Mouse (Mus musculus) stomach, embryonic 14.5 days (tissue): ENCODE measurements around the gene Bnc1. TPM values are rescaled to one million over a fixed set of nuclear protein-coding genes. Genes with fewer than 3 reads are reported as not detected.

Experiments used
- ATAC-seq: fragments of 200-750 bp; cut with Nextera tagmentation; 2 replicates; pipeline ENCODE4 v1.8.0; 2017; ENCODE audit warnings: low read depth, moderate TSS enrichment; ENCODE audit not compliant: insufficient number of reproducible peaks, insufficient read depth, low FRiP score
- H3K27ac ChIP-seq: fragments of 300-500 bp; sonication (generic); 2 replicates; pipeline ENCODE4 v1.5.1; 2014; ENCODE audit warnings: mild to moderate bottlenecking, low read length, moderate library complexity, mixed read lengths
- H3K27me3 ChIP-seq: fragments of 300-500 bp; sonication (generic); 2 replicates; pipeline ENCODE4 v1.6.1; 2014; ENCODE audit warnings: low read length, control low read depth, mixed read lengths; ENCODE audit not compliant: control insufficient read depth, insufficient read depth
- H3K36me3 ChIP-seq: fragments of 300-500 bp; sonication (generic); 2 replicates; pipeline ENCODE4 v1.6.1; 2014; ENCODE audit warnings: mild to moderate bottlenecking, control low read depth, low read length, moderate library complexity, mixed read lengths; ENCODE audit not compliant: control insufficient read depth, insufficient read depth
- H3K4me1 ChIP-seq: fragments of 300-500 bp; sonication (generic); 2 replicates; pipeline ENCODE4 v1.6.1; 2014; ENCODE audit warnings: low read length, control low read depth, mixed read lengths; ENCODE audit not compliant: control insufficient read depth, insufficient read depth
- H3K4me2 ChIP-seq: fragments of 300-500 bp; sonication (generic); replicated peaks from 2 replicates; pipeline ENCODE4 v1.6.1; 2014; ENCODE audit warnings: low read depth, low read length, control low read depth
- H3K4me3 ChIP-seq: fragments of 300-500 bp; sonication (generic); 2 replicates; pipeline ENCODE4 v1.5.1; 2014; ENCODE audit warnings: low read depth, low read length, control low read depth
- H3K9ac ChIP-seq: fragments of 300-500 bp; sonication (generic); replicated peaks from 2 replicates; pipeline ENCODE4 v1.6.1; 2014; ENCODE audit warnings: low read depth, mild to moderate bottlenecking, control low read depth, low read length, moderate library complexity, mixed read lengths
- H3K9me3 ChIP-seq: fragments of 300-500 bp; sonication (generic); 2 replicates; pipeline ENCODE4 v1.6.1; 2016; ENCODE audit warnings: low read depth, low read length, control low read depth; ENCODE audit not compliant: control insufficient read depth
- WGBS: fragments of 180-500 bp; shearing (Covaris S2); extraction: QIAGEN DNeasy Blood & Tissue Kit; methylation state at CpG from one replicate; pipeline ENCODE4 v1.1.7; 2014; 5-methylcytosine and 5-hydroxymethylcytosine counted together
- polyA plus RNA-seq: library from polyadenylated mRNA; unstranded; fragments of >200 nt; fragmentation: Nextera tagmentation; extraction: Ambion mirVana; gene quantifications from 2 replicates; pipeline ENCODE4 v1.2.1, GENCODE M21; 2014

Gene Bnc1
- polyA plus RNA-seq, 1 experiment from 2014 or later = 5.9 TPM

DNA sequence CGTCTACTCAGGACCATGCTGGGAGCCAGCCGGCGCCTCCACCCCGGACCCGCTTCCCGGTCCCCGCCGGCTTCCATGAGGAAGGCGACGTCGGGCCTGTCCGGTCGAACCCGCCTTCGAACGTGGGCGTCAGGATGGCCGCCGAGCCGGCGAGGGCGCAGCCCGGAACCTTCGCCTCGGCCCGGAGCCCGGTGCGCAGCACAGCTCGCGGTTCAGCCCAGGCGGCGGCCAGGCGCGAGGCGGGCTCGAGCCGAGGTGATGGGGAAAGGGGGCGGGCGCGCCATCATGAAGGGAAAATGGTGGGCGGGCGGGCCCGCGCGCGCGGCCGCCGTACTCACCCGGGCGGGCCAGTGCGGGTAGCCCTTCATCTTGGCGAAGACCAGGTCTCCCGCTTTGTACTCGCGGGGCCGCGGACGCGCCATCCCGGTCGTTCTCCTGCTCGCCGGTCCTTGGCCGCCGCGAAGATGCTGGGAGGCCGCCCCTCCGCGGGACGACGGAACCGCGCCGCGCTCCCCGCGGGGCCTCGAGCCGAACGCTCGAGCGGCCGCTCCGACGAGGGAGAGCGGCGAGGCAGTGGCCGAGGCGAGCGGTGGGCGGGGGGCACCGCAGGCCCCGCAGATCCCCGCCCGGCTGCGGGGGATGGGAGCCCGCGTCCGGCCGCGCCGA, 58.4 kb downstream of the Bnc1 start:
- ATAC-seq = peak; percentile 69
- Histone ChIP-seq H3K36me3 (no peaks in the 10 kb centered on the region), H3K4me1 (peaks cover 8% of the 10 kb centered on the region; the same call in 1 of the 2 replicates), H3K27me3 (no peaks in the 10 kb centered on the region), H3K9me3 (no peaks in the 10 kb centered on the region), H3K4me3 (peak overlapping the region; percentile 63), H3K4me2 (peak overlapping the region; percentile 77), H3K27ac (peak overlapping the region; percentile 86), H3K9ac (peak overlapping the region; percentile 63)
- under 1% methylated on average over 88 of the region's 103 CpGs for WGBS

DNA sequence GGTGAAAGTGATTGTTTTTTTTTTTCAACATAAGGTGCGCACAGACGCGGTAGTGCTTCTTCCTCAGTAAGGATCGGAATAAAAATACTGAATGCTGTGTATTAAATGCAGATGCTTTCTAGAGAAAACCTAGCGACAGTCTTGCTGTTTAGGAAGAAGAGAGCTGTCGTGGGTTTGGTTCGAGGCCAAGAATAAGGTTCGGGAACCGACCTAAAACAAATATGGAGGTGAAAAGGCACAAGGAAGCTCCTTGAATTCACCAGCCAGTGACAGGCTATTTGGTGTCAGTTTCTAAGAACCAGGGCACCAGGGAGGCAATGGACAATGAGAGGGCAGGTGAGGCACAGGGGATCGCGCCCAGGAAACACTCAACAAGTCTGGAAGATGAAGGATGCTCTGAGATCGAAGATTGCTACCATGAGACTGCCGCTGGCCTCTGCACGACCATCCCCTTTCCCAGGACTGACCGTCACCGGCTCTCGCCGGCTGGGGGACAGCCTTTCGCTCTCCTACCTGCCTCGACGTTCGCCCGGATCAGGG, 59.0 kb downstream of the Bnc1 start:
- Histone ChIP-seq H3K4me3 (peak overlapping the region; percentile 63), H3K27me3 (no peaks in the 10 kb centered on the region), H3K9ac (peak overlapping the region; percentile 63), H3K9me3 (no peaks in the 10 kb centered on the region), H3K4me1 (peaks cover 8% of the 10 kb centered on the region; the same call in 1 of the 2 replicates), H3K4me2 (peak overlapping the region; percentile 77), H3K36me3 (no peaks in the 10 kb centered on the region), H3K27ac (peak overlapping the region; percentile 86; the same call in 1 of the 2 replicates)
- ATAC-seq = peak; percentile 43; the same call in 1 of the 2 replicates
- 5% methylated on average over 23 of the region's 23 CpGs for WGBS

DNA sequence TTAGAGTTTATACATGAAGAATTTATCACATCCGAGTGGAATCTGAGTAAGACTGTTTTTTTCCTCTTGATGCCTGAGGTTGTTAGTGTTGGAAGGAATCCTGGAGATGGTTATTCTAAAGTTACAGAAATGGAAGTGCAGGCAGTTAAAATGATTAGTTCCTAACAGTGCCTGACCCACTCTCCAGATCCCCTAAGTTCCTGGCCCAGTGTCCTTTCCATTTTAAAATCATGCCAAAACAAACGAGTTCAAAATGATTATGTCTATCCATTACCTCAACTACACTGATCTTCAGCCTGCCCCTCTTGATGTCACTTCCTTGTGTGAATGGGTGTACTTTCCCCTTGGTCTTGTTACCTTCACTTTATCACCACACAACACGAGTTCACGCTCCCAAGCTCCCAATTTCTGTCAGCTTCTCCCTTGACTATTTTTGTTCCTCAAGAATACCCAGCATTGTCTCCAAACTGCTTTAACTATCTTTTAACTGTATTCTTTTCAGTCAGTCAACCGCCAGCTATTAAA, 59.5 kb downstream of the Bnc1 start:
- H3K4me2 ChIP-seq = peak overlapping the region; percentile 77
- peaks cover 8% of the 10 kb centered on the region; the same call in 1 of the 2 replicates for H3K4me1 ChIP-seq
- H3K27ac ChIP-seq = peak overlapping the region; percentile 7; the same call in 1 of the 2 replicates
- peak overlapping the region; percentile 63 for H3K4me3 ChIP-seq
- H3K27me3 ChIP-seq = no peaks in the 10 kb centered on the region
- no peak for ATAC-seq
- 27% methylated on average over 5 of the region's 5 CpGs for WGBS
- H3K9me3 ChIP-seq = no peaks in the 10 kb centered on the region
- H3K9ac ChIP-seq = 0 out of 2 replicates have a peak overlapping the region, but pooled peaks have one; percentile 63
- H3K36me3 ChIP-seq = no peaks in the 10 kb centered on the region

DNA sequence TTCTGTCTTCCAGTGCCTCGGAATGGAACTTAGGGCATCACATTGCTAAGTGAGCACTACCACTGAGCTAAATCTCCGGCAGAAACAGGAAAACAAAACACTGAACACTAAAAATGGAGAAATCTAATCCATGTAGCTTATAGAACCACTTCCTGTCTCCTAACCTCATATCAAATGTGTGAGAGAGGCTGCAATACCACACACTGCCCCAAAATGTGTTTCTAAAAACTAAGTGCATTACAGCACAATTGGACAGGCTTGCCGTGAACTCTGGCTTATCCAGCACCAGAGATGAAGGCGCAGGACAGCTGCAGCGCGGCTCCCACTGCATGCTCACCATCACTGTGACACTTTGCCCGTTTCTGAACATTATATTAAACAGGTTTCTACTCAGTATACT, 63.1 kb downstream of the Bnc1 start:
- no peak overlapping the region for H3K4me2 ChIP-seq

DNA sequence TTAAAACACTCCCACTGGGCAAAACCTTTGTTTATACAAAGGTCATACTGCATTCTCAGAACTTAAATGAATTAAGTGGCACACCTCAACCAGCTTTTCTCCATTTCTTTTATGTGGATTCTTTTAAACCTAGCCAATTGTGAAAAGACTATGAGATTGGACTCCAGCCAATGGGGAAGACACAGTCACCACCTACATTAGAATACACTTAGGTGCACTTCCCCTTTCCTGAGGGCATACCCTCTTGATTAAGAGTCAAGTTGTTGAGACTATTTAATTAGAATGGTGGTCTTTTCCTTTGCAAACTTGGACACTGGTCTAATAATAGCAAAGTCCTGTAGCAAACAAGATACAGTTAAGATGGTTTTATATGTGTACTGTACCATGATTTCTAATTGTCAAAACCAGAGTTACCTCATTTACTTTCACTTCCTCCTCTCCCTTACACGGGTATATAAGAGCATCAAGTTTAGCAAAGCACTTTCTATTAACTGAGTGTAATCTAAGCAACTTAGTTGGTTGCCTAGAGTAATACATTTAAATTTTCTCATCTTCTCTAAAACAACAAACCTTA, 70.6 kb downstream of the Bnc1 start:
- H3K27ac ChIP-seq = no peak overlapping the region
- no peak overlapping the region for H3K4me2 ChIP-seq
- no peaks in the 10 kb centered on the region for H3K4me1 ChIP-seq
- H3K27me3 ChIP-seq = no peaks in the 10 kb centered on the region
- no peak for ATAC-seq
- H3K4me3 ChIP-seq = no peak overlapping the region
- 53% methylated on average over 1 of the region's 1 CpGs for WGBS
- no peaks in the 10 kb centered on the region for H3K36me3 ChIP-seq
- no peaks in the 10 kb centered on the region for H3K9me3 ChIP-seq
- no peak overlapping the region for H3K9ac ChIP-seq

More for the DNA sequence above, 63.1 kb downstream of the Bnc1 start:
- no peak overlapping the region for H3K27ac ChIP-seq
- 75% methylated on average over 7 of the region's 7 CpGs for WGBS
- H3K4me1 ChIP-seq = peaks cover 5% of the 10 kb centered on the region; the same call in 1 of the 2 replicates
- no peaks in the 10 kb centered on the region for H3K9me3 ChIP-seq
- H3K9ac ChIP-seq = no peak overlapping the region
- no peak overlapping the region for H3K4me3 ChIP-seq
- no peak for ATAC-seq
- no peaks in the 10 kb centered on the region for H3K27me3 ChIP-seq
- H3K36me3 ChIP-seq = no peaks in the 10 kb centered on the region

DNA sequence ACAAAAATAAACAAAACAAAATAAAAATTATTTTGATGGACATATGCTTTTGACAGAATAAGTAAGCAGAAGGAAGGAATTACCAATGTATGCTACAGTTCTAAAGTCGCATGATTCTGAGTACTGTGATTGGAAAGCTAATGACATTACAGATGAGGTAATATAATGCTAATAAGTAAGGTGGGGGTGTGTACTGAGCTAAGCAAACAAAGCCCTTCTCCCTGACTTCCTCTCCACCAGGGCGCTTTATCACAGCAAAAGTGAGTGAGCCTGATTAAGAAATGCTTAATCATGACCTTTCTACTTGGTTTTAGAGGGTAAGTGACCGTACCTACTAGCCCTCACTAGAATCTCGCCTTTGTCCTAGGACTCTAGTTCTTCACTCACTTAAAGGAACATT, 71.8 kb downstream of the Bnc1 start:
- no peaks in the 10 kb centered on the region for H3K9me3 ChIP-seq
- H3K9ac ChIP-seq = no peak overlapping the region
- no peak overlapping the region for H3K4me3 ChIP-seq
- no peaks in the 10 kb centered on the region for H3K4me1 ChIP-seq
- H3K27ac ChIP-seq = no peak overlapping the region
- no peak overlapping the region for H3K4me2 ChIP-seq
- no peak for ATAC-seq
- H3K36me3 ChIP-seq = no peaks in the 10 kb centered on the region
- H3K27me3 ChIP-seq = no peaks in the 10 kb centered on the region
- 70% methylated on average over 4 of the region's 4 CpGs for WGBS

DNA sequence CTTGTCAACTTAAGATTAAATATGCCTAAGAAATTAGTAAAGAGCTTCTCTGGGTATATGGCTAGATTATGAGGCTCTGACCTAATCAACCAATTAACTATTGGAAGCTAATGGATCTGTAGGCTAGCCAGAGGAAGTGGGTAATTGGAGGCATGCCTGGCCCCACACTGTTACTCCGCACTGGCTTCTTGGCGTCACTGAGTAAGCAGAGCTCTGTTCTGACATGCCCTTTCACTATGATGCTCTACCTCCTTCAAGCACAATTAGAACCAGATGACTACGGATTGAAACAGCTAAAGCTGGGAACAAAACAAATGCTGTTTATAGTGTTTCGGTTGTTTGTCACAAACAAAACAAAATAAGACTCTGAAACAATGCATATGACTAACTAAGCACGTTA, 73.8 kb downstream of the Bnc1 start:
- no peaks in the 10 kb centered on the region for H3K36me3 ChIP-seq
- no peak for ATAC-seq
- no peak overlapping the region for H3K9ac ChIP-seq
- no peaks in the 10 kb centered on the region for H3K27me3 ChIP-seq
- no peak overlapping the region for H3K4me3 ChIP-seq
- no peaks in the 10 kb centered on the region for H3K9me3 ChIP-seq
- H3K4me1 ChIP-seq = no peaks in the 10 kb centered on the region
- WGBS = 79% methylated on average over 5 of the region's 5 CpGs
- no peak overlapping the region for H3K27ac ChIP-seq
- H3K4me2 ChIP-seq = no peak overlapping the region
